Mouse (Mus musculus) c-Kit-positive CD71-positive TER-119-positive erythroid progenitor cells, embryonic 14.5 days (primary cell): ENCODE data around the gene Tmem239.
A peak's percentile ranks its signal among the peaks of the same experiment; 100 is the strongest.

Experiments
- DNase-seq: peaks from one replicate; pipeline ENCODE4 v3.0.0-alpha.2; 2013; ENCODE audit warnings: low spot score

The Tmem239 gene

DNA sequence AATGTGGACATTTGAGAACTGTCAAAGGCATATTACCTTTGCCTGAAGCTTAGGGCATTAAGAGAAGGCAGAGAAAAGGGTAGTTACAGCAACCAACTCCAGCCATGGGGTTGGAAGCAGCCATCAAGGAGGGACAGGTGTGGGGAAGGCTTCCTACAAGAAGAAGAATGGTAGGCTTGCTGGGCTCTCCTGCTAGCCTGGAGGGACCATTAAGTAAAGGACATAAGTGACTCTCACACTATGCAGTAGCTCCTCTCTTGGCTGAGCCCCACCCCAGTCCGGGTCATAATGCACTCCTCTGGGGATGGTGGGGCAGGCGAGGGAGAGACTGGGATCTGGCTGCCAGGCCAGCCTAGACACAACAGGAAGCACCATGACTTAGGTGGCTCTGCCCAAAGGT is at the start of gene Tmem239:
Tmem239 (plus strand) TSS at position 301 of the 400 bp plus-strand sequence.
- DNase-seq, result no peak

DNA sequence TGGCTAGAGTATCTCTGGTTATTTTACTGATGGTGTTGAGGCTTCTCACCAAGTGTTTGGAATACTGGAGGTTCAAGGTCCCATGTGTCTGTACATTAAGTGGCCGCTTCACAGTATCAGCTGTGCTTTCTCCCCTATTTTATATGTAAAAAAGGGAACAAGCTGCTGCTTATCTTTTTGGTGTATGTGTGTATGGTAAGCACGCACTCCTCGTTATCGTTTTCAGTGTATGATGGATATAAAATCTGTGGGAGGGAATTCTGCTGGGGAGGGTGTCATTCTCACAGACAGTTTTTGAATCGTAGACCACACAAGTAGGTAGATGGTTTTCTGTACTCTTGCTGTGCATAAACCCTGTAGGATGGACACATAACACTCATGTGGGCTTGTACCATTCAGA is 48.7 kb upstream of the Tmem239 start:
- no peak for DNase-seq

- DNase-seq, result no peak
These were observed 47.4 kb upstream of the Tmem239 start for GRCm38 (mm10) chr2:130358852-130359251.

GRCm38 (mm10) chr2:130362511-130363026 is 43.7 kb upstream of the Tmem239 start:
- peak; percentile 8 for DNase-seq

DNA sequence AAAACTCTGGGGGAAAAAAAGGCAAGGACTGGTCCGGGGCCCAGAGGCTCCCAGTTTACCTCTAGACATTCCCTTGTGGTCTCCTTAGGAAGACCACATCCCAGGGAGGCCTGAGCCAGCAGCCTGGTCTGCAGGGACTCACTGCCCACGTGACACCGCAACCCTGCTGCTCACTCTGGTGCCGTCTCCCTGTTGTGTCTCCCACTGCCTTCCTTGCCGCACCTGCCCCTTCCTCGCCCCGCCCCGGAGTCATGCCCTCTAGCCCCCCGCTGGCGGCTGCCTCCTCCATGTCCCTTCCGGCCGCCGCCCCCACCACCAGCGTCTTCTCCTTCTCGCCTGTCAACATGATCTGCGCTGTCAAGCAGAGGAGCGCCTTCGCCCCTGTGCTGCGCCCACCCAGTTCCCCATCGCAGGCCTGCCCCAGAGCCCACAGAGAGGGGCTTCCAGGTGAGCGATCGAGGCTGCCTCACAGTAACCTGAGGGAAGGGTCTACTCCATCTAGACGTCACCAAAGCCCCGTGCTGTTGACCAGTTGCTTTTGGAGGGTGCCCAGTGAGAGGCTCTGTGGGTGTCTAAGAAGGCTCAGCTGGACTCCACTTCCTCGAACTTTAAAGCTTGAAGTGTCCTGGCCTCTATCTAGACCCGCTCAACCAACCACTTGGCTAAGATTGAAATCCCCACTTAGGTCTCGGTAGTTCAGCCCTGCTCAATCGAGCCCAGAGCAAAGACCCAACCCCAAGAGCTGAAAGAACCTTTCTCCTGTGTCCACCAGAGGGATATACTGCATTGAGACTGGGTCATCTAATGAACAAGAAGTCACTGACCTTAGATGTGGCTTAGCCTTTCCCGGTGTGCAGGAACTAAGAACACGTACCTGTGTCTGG is 40.8 kb upstream of the Tmem239 start:
- DNase-seq, result no peak

GRCm38 (mm10) chr2:130367386-130367785 is 38.9 kb upstream of the Tmem239 start:
- DNase-seq, result no peak

DNA sequence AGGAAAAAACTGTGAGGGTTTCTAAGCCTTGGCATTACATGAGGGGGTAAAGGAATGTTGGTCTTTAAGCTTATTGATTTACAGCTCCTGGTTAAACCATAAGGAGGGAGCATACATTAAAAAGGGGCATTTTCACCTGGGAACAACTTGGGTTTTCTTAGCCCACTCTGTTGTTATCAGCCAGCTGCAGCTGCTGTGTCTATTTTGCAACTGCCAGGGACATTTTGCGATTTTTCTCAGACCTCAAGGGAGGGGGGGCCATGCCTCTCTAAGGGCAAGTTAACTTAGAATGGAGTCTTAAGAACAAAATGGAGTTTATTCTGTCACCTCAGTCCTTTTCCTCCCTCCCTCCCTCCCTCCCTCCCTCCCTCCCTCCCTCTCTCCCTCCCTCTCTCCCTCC is 33.3 kb upstream of the Tmem239 start:
- peak; percentile 19 for DNase-seq

- DNase-seq, result no peak
These were observed 31.3 kb upstream of the Tmem239 start for GRCm38 (mm10) chr2:130374951-130375350.

DNA sequence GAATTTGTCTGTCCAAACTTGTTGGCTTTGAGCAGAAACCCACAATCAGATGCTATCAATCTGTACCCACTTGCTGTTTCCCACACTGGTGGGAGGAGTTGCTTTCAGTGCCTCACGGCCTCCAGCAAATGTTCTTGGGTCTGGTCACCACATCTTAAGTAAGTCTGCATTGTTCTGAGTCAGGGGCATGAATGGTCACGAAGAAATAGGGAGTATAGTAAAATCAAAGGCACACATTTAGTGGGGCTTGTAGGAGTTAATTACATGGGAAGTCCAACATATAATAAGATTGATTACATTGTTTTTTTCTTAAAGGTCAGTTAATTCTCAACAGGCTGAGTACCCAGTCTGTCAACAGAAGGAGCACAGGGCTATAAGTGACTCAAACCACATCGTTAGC is 23.1 kb upstream of the Tmem239 start:
- DNase-seq, result no peak

DNA sequence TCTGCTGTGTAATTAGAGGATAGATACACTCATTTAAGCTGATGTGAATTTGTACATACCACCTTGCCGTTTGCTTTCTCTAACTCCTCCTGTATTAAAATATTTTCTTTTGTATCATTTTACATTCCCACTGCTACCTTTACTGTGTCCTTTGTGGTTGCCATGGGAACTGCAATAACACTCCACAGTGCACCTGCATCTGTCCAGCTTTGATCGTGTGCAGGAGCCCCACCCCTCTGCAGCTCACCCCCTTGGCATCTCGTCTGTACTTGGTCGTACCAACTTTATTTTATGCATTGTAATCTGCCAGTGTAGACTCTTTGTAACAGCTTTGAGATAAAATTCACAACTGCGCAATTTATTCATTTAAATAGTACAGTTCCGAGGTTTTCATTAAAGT is 22.4 kb upstream of the Tmem239 start:
- no peak for DNase-seq

GRCm38 (mm10) chr2:130386212-130386611 is 20.1 kb upstream of the Tmem239 start:
- no peak for DNase-seq

- no peak for DNase-seq
These were observed 17.5 kb upstream of the Tmem239 start for GRCm38 (mm10) chr2:130388796-130389195.

DNA sequence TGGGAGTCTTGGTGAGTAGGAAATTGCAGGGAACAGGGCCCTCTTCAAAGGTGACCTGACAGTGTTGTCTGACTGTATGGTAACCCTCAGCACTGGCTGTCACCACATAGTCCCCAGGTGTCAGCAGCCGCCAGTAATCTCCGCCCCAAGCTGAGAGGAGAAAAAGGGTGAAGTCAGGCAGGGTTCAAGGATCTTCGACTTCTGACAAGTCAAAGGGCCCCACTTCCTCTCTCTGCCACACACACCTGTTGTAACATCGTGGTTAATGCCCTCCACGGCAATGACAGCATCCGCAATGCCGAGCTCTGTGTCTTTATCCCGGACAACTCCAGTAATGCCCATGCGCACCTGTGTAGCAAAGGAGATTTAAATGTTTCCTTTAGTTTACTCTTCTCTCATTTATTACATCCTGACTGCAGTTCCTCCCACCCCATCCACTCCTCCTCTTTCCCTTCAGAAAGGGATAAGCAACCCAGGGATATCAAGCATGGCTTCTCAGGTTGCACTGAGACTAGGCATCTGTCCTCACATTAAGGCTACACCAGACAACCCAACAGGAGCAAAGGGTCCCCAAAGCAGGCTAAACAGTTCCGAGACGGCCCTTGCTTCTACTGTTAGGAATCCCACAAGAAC is 15.2 kb upstream of the Tmem239 start:
- DNase-seq, result no peak

DNA sequence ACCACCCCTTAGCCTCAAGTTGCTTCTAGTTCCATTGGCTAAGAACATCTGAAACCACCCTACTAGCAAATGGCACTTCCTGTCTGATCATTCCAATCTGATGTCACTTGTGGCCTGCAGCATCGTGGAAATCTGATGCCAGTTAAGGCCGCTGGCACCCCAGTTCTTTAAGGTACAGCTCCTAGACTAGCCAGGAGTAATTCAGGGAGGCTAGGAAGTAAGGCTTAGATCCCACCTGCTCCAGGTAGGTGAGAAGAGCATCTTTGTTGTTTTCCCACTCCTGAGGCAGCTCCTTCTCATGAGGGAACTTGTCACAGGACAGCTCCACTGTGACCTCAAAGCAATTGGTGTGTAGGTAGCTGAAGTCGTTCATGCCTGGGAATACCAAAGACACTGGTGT is 13.4 kb upstream of the Tmem239 start:
- no peak for DNase-seq

GRCm38 (mm10) chr2:130395696-130396095 is 10.6 kb upstream of the Tmem239 start:
- DNase-seq, result no peak

- no peak for DNase-seq
These were observed 8.9 kb upstream of the Tmem239 start, which contains the start of gene Cpxm1 for GRCm38 (mm10) chr2:130397186-130397985. Cpxm1 (minus strand) TSS chr2:130397574.

- DNase-seq, result no peak
These were observed 8.2 kb upstream of the Tmem239 start for GRCm38 (mm10) chr2:130398091-130398490.

DNA sequence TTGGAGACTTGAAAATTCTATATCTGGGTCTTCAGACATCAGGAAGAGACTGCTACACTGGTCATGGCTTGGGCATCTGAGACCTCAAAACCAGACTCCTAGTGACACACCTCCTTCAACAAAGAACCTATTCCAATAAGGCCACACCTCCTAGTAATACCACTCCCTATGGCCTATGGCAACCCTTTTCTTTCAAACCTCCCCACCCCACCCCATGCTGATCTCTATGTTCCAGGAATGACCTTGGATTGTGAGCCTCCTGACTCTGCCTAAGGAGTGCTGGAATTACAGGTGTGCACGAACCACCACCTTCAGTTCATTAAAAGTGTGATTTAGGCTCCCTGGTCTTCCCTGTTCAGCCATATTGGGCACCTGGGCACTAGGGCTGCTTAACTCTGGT is 6.2 kb upstream of the Tmem239 start:
- DNase-seq, result no peak

- DNase-seq, result no peak
These were observed 4.4 kb upstream of the Tmem239 start for GRCm38 (mm10) chr2:130401891-130402290.

DNA sequence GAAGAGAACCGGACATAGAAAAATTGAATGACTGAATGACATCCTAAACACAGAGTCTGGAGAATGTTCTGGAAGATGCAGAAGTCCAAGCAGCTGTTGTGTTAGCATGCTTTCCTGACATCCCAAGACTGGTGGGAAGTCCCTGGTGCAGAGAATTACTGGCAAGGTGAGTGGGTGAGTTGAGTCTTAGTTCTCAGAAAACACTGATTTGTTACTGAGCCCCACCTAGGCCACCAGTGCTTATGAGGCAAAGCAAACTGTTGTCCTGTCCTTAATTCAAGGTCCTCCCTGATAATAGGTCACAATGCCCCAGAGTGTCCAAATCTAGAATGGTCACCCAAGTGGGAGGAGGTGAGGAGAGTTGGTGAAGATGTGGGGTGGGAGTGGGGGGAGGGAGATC is 1.3 kb upstream of the Tmem239 start, which contains the start of the genes Gm28372 and 1700020A23Rik:
Gm28372 (plus strand) TSS at position 301 of the 400 bp plus-strand sequence.
1700020A23Rik (plus strand) TSS at position 321 of the 400 bp plus-strand sequence.
- DNase-seq, result no peak

DNA sequence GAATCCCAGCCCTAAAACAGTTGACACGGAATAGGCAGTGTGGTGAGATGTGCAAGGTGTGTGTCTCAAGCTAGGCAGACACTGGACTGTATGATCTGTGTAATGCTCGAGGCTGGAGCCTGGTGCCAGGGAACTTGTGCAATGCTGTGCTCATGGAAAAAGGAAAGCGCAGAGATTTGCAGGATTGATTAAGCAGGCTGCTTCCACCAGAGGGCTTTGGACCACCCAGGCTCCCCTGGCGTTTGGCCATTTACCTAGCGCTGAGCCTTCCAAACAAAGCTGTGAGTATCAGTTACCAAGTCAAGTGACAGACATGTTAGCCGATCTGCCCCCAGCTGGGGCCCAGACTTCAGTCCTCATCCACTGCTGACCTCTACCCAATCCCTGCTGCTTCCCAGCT is 1.9 kb downstream of the Tmem239 start:
- no peak for DNase-seq
